Mouse (Mus musculus) cerebellum, postnatal 10 days (tissue): ENCODE measurements around the gene Pla2g2f.

Experiments used
- DNase-seq, 2 experiments: peaks; one replicate each; pipeline ENCODE4 v3.0.0; 2021; ENCODE audit warnings: mixed read lengths in 2 of 2

The Pla2g2f gene

DNA sequence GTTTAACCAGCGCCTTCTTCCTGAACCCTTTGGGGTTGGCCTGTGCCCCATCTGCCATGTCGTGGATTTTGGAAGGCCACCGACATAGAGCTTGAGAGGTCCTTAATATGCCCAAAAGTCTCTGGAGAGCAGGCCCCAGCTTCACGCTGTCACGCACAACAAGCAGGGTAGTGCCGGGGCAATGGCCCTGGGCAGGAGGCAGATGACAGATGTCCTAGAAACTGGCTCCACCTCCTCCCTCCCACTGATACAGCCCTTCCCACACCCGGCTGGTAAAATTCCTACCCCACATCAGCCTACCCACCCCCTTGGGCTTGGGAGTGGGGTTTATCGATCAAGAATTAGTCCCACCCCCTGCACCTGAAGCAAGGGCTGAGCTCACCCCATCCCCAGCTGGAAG is at the start of gene Pla2g2f:
TSS of gene Pla2g2f (minus strand) at position 211 of the 400 bp plus-strand sequence.
- no peak for DNase-seq

DNA sequence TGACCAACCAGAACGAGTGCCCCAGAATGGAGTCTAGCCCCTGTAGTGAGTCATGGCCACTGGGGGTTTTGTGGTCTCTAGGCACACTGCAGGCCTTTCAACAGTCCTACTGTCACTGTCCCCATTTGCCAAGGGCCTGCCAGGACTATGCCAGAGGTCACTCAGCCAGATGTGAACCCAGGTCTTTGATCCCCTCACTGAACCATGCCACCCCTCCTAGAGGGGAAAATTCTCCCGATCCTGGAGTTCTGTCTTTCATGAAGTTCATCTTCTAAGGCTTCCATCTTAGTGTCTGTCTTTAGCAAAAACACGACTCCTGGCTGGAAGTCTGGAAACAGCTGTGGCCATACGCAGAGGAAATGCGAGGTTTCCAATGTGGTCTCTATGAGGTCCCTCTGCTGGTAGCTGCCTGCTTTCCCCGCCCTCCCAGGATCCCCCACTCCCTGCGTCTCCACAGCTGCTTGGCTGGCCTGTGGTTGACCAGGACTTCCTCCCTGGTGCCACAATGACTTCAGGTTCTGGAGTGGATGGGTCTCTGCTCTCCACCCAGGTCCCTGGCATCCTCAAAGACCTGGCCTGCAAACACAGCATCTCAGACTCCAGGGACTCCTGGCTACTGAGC is 49.6 kb upstream of the Pla2g2f start:
- DNase-seq: no peak

- DNase-seq: no peak
Observed at GRCm38 (mm10) chr4:138806160-138806559, 48.7 kb upstream of the Pla2g2f start.

GRCm38 (mm10) chr4:138805248-138805647 is 47.8 kb upstream of the Pla2g2f start:
- no peak for DNase-seq

DNA sequence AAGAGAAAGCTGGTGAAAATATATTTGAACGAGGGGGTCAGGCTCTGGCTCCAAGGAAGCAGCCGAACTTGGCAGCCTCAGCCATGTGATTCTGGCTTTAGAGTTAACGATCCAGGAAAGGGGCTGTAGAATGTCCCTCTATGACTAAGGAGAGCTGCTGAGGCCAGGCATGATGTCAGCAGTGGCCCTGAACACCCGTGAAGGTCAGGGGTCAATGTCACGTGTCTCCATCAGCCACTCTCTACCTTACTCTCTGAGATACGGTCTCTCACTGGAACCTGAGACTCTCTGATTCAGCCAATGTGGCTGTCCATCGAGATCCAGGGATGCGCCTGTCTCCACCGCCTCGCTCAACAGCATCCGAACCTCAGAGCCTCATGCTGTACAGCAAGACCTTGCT is 45.5 kb upstream of the Pla2g2f start:
- DNase-seq: no peak

DNA sequence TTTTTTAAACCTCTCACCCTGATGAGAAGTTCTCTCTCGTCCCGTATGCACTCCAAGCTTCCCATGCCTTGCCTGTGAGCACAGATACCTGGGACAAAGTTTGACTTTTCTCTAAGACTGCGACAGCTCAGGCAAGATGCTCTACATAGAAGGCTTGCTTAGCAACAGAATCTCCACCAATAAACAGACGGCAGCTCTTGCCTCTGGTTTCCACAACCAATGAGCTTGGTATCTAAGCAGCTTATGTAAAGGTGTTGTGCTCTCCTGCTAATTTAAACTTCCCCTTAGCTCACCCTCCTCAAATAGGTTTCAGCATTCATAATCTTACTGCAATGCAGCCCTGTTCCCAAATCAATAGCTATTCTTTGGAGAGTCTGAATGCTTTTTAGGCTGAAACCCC is 44.2 kb upstream of the Pla2g2f start:
- DNase-seq: no peak

GRCm38 (mm10) chr4:138800134-138800744 is 42.8 kb upstream of the Pla2g2f start:
- peak; percentile 53 to 65 for DNase-seq

DNA sequence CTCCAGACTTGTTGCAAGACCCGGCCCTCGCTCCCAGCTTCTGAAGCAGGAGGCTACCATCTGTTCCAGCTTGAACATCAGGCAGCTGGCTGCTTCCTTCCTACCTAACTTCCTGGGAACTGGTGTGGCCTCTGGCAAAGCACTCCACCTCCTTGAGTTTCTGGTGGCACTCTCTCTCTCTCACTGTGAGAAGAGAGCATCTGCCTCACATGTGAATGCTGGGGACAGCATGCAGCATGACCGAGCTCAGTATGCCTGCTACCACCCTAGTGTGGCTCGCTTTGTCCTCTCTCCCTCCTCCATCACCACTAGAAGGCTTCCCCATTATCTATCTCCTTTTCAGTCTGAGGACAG is 39.8 kb upstream of the Pla2g2f start:
- no peak for DNase-seq

GRCm38 (mm10) chr4:138796513-138797216 is 39.2 kb upstream of the Pla2g2f start:
- peak in 1 of 2 experiments; percentile 23 for DNase-seq

DNA sequence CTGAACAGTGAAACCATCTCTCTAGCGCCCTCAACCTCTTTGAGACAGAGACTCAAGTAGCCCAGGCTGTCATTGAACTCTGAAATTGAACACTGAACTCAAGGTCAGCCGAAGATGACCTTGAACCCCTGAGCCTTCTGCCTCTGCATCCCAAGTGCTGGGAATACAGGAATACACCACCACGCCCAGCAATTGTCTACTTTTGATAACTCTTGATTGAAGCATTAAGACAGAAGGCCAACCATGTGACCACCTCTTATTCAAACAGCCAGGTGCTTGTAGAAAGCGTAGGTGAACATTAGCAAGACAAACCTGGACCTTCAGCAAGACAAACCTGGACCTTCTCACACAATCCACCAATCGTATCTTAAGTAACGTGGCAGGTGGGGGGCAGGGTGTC is 36.9 kb upstream of the Pla2g2f start:
- no peak for DNase-seq

GRCm38 (mm10) chr4:138793276-138793675 is 35.9 kb upstream of the Pla2g2f start:
- DNase-seq: peak; percentile 69 to 74

DNA sequence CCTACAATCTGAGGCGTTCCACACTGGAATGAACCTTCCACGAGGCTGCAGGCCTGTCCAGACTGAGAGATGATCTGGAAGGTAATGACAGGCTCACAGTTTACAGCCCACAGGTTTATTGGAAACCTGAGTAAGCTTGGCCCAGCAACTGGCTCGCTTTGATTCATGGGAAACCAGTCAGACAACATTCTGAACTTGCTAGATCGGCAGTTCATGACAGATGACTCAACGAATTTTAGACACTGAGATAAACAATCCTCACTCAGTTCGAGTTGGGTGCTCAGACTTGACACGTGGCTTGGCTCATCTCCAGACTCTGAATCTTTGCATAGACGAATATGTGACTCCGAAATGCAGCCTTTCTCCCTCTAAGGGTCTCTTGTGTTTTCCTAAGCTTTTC is 35.2 kb upstream of the Pla2g2f start:
- DNase-seq: no peak

DNA sequence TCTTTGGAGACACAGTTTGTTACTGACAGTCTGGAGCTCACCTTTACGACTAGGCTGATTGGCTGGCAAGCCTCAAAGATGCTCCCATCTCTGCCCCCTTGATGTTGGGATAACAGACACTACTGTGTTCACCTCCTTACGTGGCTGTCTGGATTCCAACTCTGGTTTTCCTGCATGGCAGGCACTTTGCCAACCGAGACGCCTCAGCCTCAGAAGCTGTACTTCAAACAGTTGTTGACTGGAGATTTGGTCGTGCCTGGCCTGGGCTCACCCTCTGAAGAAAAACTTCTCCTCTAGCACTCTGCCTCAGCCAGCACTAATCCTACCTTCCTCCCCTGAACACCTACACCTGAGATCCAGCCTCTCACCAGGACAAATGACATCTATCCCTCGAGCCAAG is 34.0 kb upstream of the Pla2g2f start:
- no peak for DNase-seq

DNA sequence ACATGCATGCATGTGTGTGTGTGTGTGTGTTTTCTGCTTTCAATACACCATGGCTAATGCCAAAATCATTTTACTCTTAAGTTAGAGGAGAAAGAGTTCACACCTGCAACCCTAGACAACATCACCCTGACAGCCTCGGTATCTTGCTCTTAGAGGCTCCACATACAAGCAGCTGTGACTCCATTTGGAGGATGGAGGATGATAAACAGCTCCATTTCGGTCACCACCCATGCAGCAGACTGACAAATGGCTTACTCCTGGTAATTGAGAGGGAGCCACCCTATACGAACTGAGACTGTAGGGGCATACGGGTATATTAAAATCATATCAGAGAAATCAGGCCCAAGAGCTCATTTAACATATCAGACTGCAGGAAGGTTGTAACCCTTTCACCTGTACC is 31.0 kb upstream of the Pla2g2f start:
- DNase-seq: no peak

GRCm38 (mm10) chr4:138786141-138786540 is 28.7 kb upstream of the Pla2g2f start:
- no peak for DNase-seq

DNA sequence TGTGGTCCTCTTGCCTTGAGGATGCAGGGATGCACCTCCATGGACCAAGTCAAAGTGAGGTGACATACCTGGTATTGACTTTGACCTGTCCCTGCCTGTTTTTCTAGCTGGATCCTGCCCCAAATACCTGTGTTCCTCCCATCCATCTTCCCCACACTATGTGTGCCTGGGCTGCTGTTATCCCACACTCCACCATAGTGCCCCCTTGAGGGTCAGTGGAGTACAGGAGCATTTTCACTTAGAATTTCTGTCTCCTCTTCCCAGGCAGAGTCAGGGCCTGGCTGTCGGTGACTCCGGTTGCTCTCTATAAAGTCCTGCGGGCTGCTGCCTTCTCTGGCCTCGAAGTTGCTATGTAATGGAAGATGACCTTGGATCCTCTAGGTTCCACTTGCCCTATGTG is 28.3 kb upstream of the Pla2g2f start:
- no peak for DNase-seq

DNA sequence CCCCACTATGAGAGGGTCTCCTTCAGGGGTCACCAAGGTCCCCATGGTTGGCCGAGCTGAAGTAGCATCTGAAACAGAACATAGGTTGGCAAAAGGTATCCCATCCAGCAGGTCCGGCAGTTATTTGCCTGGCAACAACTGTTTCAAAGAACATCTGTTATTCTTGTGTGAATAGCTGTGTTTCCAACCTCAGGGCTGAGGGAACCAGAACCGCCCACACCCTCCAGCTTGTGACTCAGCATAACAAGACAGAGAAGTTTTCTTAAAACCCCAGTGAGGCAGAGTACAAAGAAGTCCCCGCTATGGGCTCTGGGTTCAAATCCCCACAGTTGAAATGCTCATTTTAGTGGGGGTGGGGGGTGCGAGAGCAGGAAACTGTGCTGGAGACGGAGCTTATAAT is 24.7 kb upstream of the Pla2g2f start:
- no peak for DNase-seq

DNA sequence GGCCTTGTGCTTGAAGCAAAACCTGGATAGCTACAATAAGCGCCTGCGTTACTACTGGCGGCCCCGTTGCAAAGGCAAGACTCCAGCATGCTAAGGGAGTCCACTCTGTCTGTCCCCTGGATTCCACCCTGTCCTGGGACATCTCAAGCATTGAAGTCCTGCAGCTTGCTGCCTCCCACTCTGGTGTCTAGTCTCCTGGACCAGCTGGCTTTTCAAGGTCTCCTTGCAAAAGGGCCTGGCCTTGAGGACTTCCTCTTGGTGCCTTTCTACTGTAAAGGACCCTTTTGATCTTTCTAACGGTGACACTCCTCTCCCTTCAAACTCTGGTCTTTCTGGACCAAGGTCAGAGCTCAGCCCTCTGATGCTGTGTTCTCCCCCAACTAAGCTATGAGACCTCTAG is 22.9 kb upstream of the Pla2g2f start:
- DNase-seq: no peak

DNA sequence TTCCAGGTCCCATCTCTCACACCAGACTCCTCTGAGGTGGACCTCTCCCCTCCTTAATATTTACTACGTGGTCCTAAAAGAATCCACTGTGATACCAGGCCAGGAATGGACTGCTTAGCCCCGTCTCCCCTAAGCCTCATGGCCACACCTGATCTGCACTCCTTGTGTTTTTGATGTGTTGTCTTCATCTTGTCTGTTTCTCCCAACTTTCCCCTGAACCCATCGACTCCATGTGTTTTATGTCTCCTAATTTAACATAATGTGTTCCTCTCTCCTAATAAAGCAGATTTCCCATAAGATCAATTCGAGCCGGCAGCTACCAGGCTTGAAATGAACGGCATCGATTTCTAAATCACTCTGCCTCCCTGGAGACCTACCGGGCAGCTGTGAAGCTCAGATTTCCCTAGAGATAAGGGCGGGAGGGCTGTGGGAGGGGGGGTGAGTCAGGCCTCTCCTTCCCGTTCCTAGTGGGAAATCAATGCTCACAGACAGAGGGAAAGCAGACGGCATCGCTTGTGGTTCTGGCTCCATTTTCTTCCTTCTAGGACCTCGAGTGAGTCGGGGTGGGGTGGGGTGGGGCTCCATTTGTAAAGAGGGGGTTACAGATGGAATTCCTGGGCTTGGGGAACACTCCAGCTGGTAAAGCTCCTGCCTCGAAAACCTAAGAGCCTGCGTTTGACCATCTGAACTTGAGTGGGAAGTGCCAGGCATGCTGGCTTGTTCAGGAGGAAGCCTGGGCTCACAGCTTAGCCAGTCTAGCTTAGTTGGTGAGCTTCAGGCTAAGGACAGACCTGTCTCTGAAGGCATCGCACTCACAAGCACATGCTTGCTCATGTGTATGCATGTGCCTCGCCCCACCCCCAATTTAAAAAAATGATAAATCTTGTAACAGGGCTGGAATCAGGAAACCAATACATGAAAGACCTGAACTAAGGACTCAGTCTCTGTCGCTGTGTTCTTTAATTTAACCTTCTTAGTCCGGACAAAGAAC is 20.3 kb upstream of the Pla2g2f start:
- no peak for DNase-seq

DNA sequence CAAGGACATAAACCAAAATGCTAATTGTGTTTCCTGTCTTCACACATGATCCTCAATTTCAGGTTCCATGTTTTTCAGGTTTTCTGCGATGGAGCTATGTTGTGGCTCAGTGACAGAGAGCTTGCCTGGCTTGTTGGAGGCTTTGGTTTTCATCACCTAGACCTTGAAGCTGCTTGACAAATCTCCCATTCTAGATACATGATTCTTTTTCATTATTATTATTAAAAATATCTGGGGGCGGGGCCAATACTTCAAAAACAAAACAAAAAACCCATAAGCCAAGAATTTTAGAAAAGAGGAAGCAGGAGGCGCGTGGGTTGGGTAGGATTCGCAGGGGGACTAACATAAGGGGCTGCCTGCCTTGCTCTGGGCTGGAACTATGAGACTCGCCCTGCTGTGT is 18.0 kb upstream of the Pla2g2f start, which contains the start of gene Pla2g2d:
TSS of gene Pla2g2d (plus strand) at position 301 of the 400 bp plus-strand sequence.
- DNase-seq: no peak

GRCm38 (mm10) chr4:138772386-138772785 is 15.0 kb upstream of the Pla2g2f start:
- DNase-seq: no peak

DNA sequence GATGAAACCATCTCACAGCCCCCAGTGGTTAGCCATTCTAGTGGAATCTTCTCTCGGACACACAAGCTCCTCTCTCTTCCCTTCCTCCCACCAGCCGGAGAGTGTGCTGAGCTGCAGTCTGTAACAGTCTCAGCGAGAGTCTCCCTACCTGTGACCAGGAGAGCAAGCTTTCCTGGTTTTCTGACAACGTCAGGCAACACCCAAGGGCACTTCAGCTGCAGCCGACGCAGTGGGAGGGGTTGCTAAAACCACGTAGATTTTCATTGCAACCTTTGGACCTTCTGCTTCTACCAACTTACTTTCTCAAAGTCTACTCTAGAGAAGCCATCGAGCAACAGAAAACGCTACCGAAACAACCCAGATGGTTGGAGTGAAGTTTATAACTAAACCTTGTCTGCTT is 14.5 kb upstream of the Pla2g2f start:
- DNase-seq: no peak

GRCm38 (mm10) chr4:138762266-138762665 is 4.8 kb upstream of the Pla2g2f start:
- no peak for DNase-seq
